ENCODE assay signal across 19 mouse cellular contexts in the genomic region with DNA sequence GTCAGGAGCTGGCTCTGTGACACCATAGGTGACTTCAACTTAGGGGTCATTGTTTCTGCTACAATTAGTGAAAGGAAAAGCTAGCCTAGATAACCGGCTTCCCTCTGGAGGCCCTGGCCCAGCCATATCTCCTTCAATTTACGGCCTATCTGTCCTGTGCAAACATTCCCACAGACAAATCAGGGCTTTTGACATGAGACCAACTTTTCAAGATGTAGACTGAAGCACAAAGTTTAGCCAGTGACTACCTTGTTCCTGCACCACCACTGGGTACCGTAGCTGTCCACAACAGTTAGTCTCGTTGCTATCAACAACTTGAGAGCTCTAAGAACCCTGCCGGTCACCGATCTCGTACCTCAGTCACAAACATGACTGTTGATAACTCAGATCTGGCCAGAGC.
DNase-seq lines count a peak whose midpoint lies in the region; ATAC-seq and TF ChIP-seq lines count a peak whose summit lies in the region.
"Had no signal": no experiment of that assay in that cellular context is flagged by ENCODE, and none has a peak within 500 bp of the region (broad histone marks: within the 10 kb centered on the region; RNA-seq: fewer than 3 reads in every experiment).

No protein-coding gene starts in this region.

- no peak for TF ChIP-seq POLR2A in liver, adult 2 months (IDR thresholded peaks at IDR 0.05; ENCODE audit: extremely low read depth, insufficient read depth, low read length)

- peak; percentile 13 for DNase-seq in liver, adult 2 months (ENCODE audit: extremely low read depth, low read depth, low spot score)
- peak; percentile 12 to 53 for DNase-seq in heart, adult 9 months (ENCODE audit: low spot score in 2 of 2)
- DNase-seq in heart, postnatal 0 days (ENCODE audit: low spot score) = peak; percentile 45
- DNase-seq in stomach, postnatal 0 days (ENCODE audit: low spot score) = no peak
- DNase-seq in kidney, postnatal 25 days = no peak
- DNase-seq: cerebellum, adult 9-10 months; kidney, adult 18-20 months; kidney, postnatal 14 days; left cerebral cortex, postnatal 4 days; liver; thymus, adult 2 months had no signal

- 0 out of 2 replicates have a peak, but pooled peaks have one; percentile 25 for TF ChIP-seq EP300 in heart, postnatal 0 days (IDR thresholded peaks at IDR 0.05; ENCODE audit: low read depth)
- no peak for TF ChIP-seq EP300 in stomach, postnatal 0 days (optimal IDR thresholded peaks at IDR 0.05)

- no peaks in the 10 kb centered on the region for H3K27me3 ChIP-seq in liver, adult 2 months (ENCODE audit: control insufficient read depth, insufficient read depth, low read length)
- no peaks in the 10 kb centered on the region for H3K27me3 ChIP-seq in liver, embryonic 12.5 days (replicated peaks)
- H3K27me3 ChIP-seq in heart, postnatal 0 days (ENCODE audit: control insufficient read depth, insufficient read depth, low read length) = no peaks in the 10 kb centered on the region
- no peaks in the 10 kb centered on the region for H3K27me3 ChIP-seq in stomach, postnatal 0 days (ENCODE audit: control insufficient read depth, insufficient read depth, low read length)
- H3K27me3 ChIP-seq: forebrain, embryonic 12.5 days; midbrain, embryonic 12.5 days; neural tube, embryonic 13.5 days had no signal

- H3K36me3 ChIP-seq in liver, adult 2 months (ENCODE audit: control insufficient read depth, insufficient read depth, low read length) = no peaks in the 10 kb centered on the region
- H3K36me3 ChIP-seq in liver, embryonic 12.5 days = no peaks in the 10 kb centered on the region
- H3K36me3 ChIP-seq in heart, postnatal 0 days (replicated peaks; ENCODE audit: control insufficient read depth, insufficient read depth, low read length) = no peaks in the 10 kb centered on the region
- no peaks in the 10 kb centered on the region for H3K36me3 ChIP-seq in stomach, postnatal 0 days (ENCODE audit: control insufficient read depth, insufficient read depth, low read length)
- H3K36me3 ChIP-seq: forebrain, embryonic 12.5 days; midbrain, embryonic 12.5 days; neural tube, embryonic 13.5 days had no signal

- no peak for TF ChIP-seq CTCF in liver, adult 2 months (IDR thresholded peaks at IDR 0.05; ENCODE audit: low read depth, low read length)
- no peak for TF ChIP-seq CTCF in heart, postnatal 0 days (IDR thresholded peaks at IDR 0.05; ENCODE audit: low read depth)
- TF ChIP-seq CTCF in stomach, postnatal 0 days (IDR thresholded peaks at IDR 0.05; ENCODE audit: low read depth) = no peak

- H3K9ac ChIP-seq in liver, adult 2 months (ENCODE audit: low read depth, low read length) = no peak overlapping the region
- H3K9ac ChIP-seq in liver, embryonic 12.5 days = no peak overlapping the region
- no peak overlapping the region for H3K9ac ChIP-seq in heart, postnatal 0 days (replicated peaks; ENCODE audit: low read depth, low read length)
- H3K9ac ChIP-seq in stomach, postnatal 0 days (ENCODE audit: low read length) = no peak overlapping the region
- H3K9ac ChIP-seq: forebrain, embryonic 12.5 days; midbrain, embryonic 12.5 days; neural tube, embryonic 13.5 days had no signal

- H3K4me1 ChIP-seq in liver, adult 2 months (ENCODE audit: control insufficient read depth, insufficient read depth, low read length) = peaks cover 16% of the 10 kb centered on the region
- H3K4me1 ChIP-seq in liver, embryonic 12.5 days = no peaks in the 10 kb centered on the region
- H3K4me1 ChIP-seq in heart, postnatal 0 days (ENCODE audit: control insufficient read depth, insufficient read depth) = no peaks in the 10 kb centered on the region
- no peaks in the 10 kb centered on the region for H3K4me1 ChIP-seq in stomach, postnatal 0 days (replicated peaks; ENCODE audit: control insufficient read depth, insufficient read depth)
- H3K4me1 ChIP-seq: forebrain, embryonic 12.5 days; midbrain, embryonic 12.5 days had no signal

- H3K79me2 ChIP-seq in liver, adult 2 months (ENCODE audit: control insufficient read depth, insufficient read depth, low read length) = no peaks in the 10 kb centered on the region

- no peak overlapping the region for H3K4me3 ChIP-seq in liver, adult 2 months (ENCODE audit: insufficient read depth, low read depth, low read length)
- H3K4me3 ChIP-seq in liver, embryonic 12.5 days = no peak overlapping the region
- no peak overlapping the region for H3K4me3 ChIP-seq in heart, postnatal 0 days (ENCODE audit: low read depth, low read length)
- H3K4me3 ChIP-seq in stomach, postnatal 0 days (ENCODE audit: low read depth, low read length) = no peak overlapping the region
- H3K4me3 ChIP-seq: forebrain, embryonic 12.5 days; left cerebral cortex, adult 2 months; midbrain, embryonic 12.5 days; neural tube, embryonic 13.5 days had no signal

- ATAC-seq in liver, embryonic 12.5 days = no peak
- peak; percentile 53 for ATAC-seq in heart, postnatal 0 days (ENCODE audit: insufficient read depth, low read depth)
- no peak for ATAC-seq in stomach, postnatal 0 days (ENCODE audit: low FRiP score, low TSS enrichment)
- no peak for ATAC-seq in megakaryocyte progenitor cell, adult 5-6 weeks (replicated peaks; ENCODE audit: poor library complexity)
- ATAC-seq: hindbrain, embryonic 16.5 days had no signal

- H3K4me2 ChIP-seq in liver, embryonic 12.5 days = no peak overlapping the region
- no peak overlapping the region for H3K4me2 ChIP-seq in heart, postnatal 0 days (ENCODE audit: low read depth, low read length)
- no peak overlapping the region for H3K4me2 ChIP-seq in stomach, postnatal 0 days (replicated peaks; ENCODE audit: low read depth)
- H3K4me2 ChIP-seq: forebrain, embryonic 12.5 days; midbrain, embryonic 12.5 days; neural tube, embryonic 13.5 days had no signal

- no peaks in the 10 kb centered on the region; the same call in 1 of the 2 replicates for H3K9me3 ChIP-seq in liver, embryonic 12.5 days (replicated peaks)
- no peaks in the 10 kb centered on the region for H3K9me3 ChIP-seq in heart, postnatal 0 days (replicated peaks; ENCODE audit: control insufficient read depth, low read length)
- H3K9me3 ChIP-seq in stomach, postnatal 0 days (ENCODE audit: control insufficient read depth, low read length) = no peaks in the 10 kb centered on the region
- H3K9me3 ChIP-seq: forebrain, embryonic 12.5 days; midbrain, embryonic 12.5 days; neural tube, embryonic 13.5 days had no signal

- H3K27ac ChIP-seq in liver, adult 2 months (replicated peaks; ENCODE audit: insufficient read depth, low read depth, low read length) = peak overlapping the region; percentile 19; the same call in 1 of the 2 replicates
- H3K27ac ChIP-seq in liver, embryonic 12.5 days = no peak overlapping the region
- H3K27ac ChIP-seq in heart, postnatal 0 days (ENCODE audit: low read depth) = 0 out of 2 replicates have a peak overlapping the region, but pooled peaks have one; percentile 16
- peak overlapping the region; percentile 20; the same call in 1 of the 2 replicates for H3K27ac ChIP-seq in stomach, postnatal 0 days (replicated peaks)
- H3K27ac ChIP-seq: forebrain, embryonic 12.5 days; left cerebral cortex, adult 2 months; macrophage; midbrain, embryonic 12.5 days; neural tube, embryonic 13.5 days had no signal

- 48% methylated on average over 7 of the region's 7 CpGs for WGBS in liver, adult 2 months
- 66% methylated on average over 7 of the region's 7 CpGs for WGBS in liver, embryonic 12.5 days (ENCODE audit: insufficient replicate concordance)
- 15% methylated on average over 7 of the region's 7 CpGs for WGBS in heart, postnatal 0 days
- WGBS in stomach, postnatal 0 days = 51% methylated on average over 7 of the region's 7 CpGs

Comparison
In these comparisons a context has a peak if more than half of its experiments do, and no peak if none do; other contexts are left out.
1. DNase-seq: peak in liver, adult 2 months (single experiment), heart, adult 9 months (2 of 2) and heart, postnatal 0 days (single experiment); none in stomach, postnatal 0 days (single experiment) and kidney, postnatal 25 days (0 of 2).